Mouse (Mus musculus) cerebellum, adult 9-10 months (tissue): ENCODE measurements around the gene Clptm1.

Experiments used
- DNase-seq: peaks from one replicate; pipeline ENCODE4 v3.0.0; 2022

Clptm1 gene

GRCm38 (mm10) chr7:19664955-19665841 lies at the start of gene Clptm1:
TSS of gene Clptm1 (minus strand) at chr7:19665033.
- peak; percentile 98 for DNase-seq

- peak; percentile 53 for DNase-seq
These were observed 48.8 kb upstream of the Clptm1 start for GRCm38 (mm10) chr7:19713598-19713997.

GRCm38 (mm10) chr7:19713196-19713595 lies 48.4 kb upstream of the Clptm1 start:
- DNase-seq, result peak; percentile 52

GRCm38 (mm10) chr7:19712414-19712813 lies 47.6 kb upstream of the Clptm1 start:
- no peak for DNase-seq

GRCm38 (mm10) chr7:19710650-19711049 lies 45.8 kb upstream of the Clptm1 start:
- DNase-seq, result no peak

- DNase-seq, result no peak
These were observed 40.4 kb upstream of the Clptm1 start for GRCm38 (mm10) chr7:19705271-19705670.

GRCm38 (mm10) chr7:19704475-19704874 lies 39.6 kb upstream of the Clptm1 start:
- no peak for DNase-seq

GRCm38 (mm10) chr7:19702859-19703555 lies 38.2 kb upstream of the Clptm1 start:
- DNase-seq, result no peak

- DNase-seq, result no peak
These were observed 36.4 kb upstream of the Clptm1 start for GRCm38 (mm10) chr7:19701069-19701761.

- DNase-seq, result no peak
These were observed 35.7 kb upstream of the Clptm1 start for GRCm38 (mm10) chr7:19700299-19701068.

GRCm38 (mm10) chr7:19699827-19700148 lies 35.0 kb upstream of the Clptm1 start:
- no peak for DNase-seq

- no peak for DNase-seq
These were observed 34.3 kb upstream of the Clptm1 start, which contains the start of gene Apoe for GRCm38 (mm10) chr7:19698907-19699826. TSS of gene Apoe (minus strand) at chr7:19699188.

GRCm38 (mm10) chr7:19697949-19698906 lies 33.4 kb upstream of the Clptm1 start:
- DNase-seq, result no peak

GRCm38 (mm10) chr7:19696336-19696873 lies 31.6 kb upstream of the Clptm1 start:
- no peak for DNase-seq

GRCm38 (mm10) chr7:19695881-19696280 lies 31.0 kb upstream of the Clptm1 start:
- DNase-seq, result no peak

- DNase-seq, result no peak
These were observed 30.4 kb upstream of the Clptm1 start for GRCm38 (mm10) chr7:19695213-19695594.

GRCm38 (mm10) chr7:19694336-19695212 lies 29.7 kb upstream of the Clptm1 start:
- no peak for DNase-seq

GRCm38 (mm10) chr7:19693421-19693820 lies 28.6 kb upstream of the Clptm1 start:
- no peak for DNase-seq
